Comparison of ENCODE assay signal across 29 mouse cellular contexts in genomic region chr5:29629941-29630340, GRCm38 (mm10).
"Had no signal": no experiment of that assay in that cellular context is flagged by ENCODE, and none has a peak within 500 bp of the region (broad histone marks: within the 10 kb centered on the region; RNA-seq: fewer than 3 reads in every experiment).

No protein-coding gene starts in this region.

- H3K27me3 ChIP-seq: heart, embryonic 12.5 days; heart, embryonic 13.5 days; heart, embryonic 15.5 days; hindbrain, embryonic 12.5 days; hindbrain, embryonic 13.5 days; hindbrain, embryonic 15.5 days; intestine, embryonic 15.5 days; kidney, embryonic 15.5 days had no signal

- DNase-seq: heart, postnatal 10 days; heart, postnatal 14 days; heart, postnatal 36 days; heart, postnatal 4 days; kidney, adult 11 months; kidney, adult 18-20 months; kidney, adult 2 months; kidney, adult 8-10 months; kidney, adult 9 months; kidney, postnatal 10 days; kidney, postnatal 14 days; kidney, postnatal 25 days; kidney, postnatal 36 days; kidney, postnatal 4 days; layer of hippocampus, adult 9-11 months; layer of hippocampus, postnatal 36 days had no signal

- H3K4me2 ChIP-seq: heart, embryonic 11.5 days; heart, embryonic 12.5 days; heart, embryonic 13.5 days; heart, embryonic 15.5 days; hindbrain, embryonic 12.5 days; hindbrain, embryonic 13.5 days; hindbrain, embryonic 14.5 days; hindbrain, embryonic 15.5 days; intestine, embryonic 15.5 days; kidney, embryonic 15.5 days had no signal

- H3K4me3 ChIP-seq: heart, embryonic 10.5 days; heart, embryonic 12.5 days; heart, embryonic 13.5 days; heart, embryonic 15.5 days; hindbrain, embryonic 10.5 days; hindbrain, embryonic 12.5 days; hindbrain, embryonic 13.5 days; hindbrain, embryonic 15.5 days; intestine, embryonic 15.5 days; kidney, embryonic 15.5 days; layer of hippocampus, adult 2 months had no signal
